Mouse (Mus musculus) liver, embryonic 16.5 days (tissue): ENCODE data around the gene Pon3. TPM values are rescaled to one million over a fixed set of nuclear protein-coding genes. Genes with fewer than 3 reads are reported as not detected.
A peak's percentile ranks its signal among the peaks of the same experiment; 100 is the strongest.

Experiments used
- ATAC-seq: fragments of 200-750 bp; cut with Nextera tagmentation; 2 replicates; pipeline ENCODE4 v1.8.0; 2017; ENCODE audit warnings: low read depth, mild to moderate bottlenecking, moderate number of reproducible peaks, moderate library complexity
- H3K27ac ChIP-seq: fragments of 300-500 bp; sonication (generic); 2 replicates; pipeline ENCODE4 v1.5.1; 2014; ENCODE audit warnings: mild to moderate bottlenecking, low read length
- H3K27me3 ChIP-seq: fragments of 300-500 bp; sonication (generic); 2 replicates; pipeline ENCODE4 v1.6.1; 2014; ENCODE audit warnings: low read depth, low read length, mixed read lengths; ENCODE audit not compliant: control insufficient read depth, insufficient read depth
- H3K36me3 ChIP-seq: fragments of 300-500 bp; sonication (generic); 2 replicates; pipeline ENCODE4 v1.6.1; 2014; ENCODE audit warnings: mild to moderate bottlenecking; ENCODE audit not compliant: control insufficient read depth, insufficient read depth
- H3K4me1 ChIP-seq: fragments of 300-500 bp; sonication (generic); 2 replicates; pipeline ENCODE4 v1.6.1; 2014; ENCODE audit warnings: low read depth, low read length, mixed read lengths; ENCODE audit not compliant: control insufficient read depth
- H3K4me2 ChIP-seq: fragments of 300-500 bp; sonication (generic); 2 replicates; pipeline ENCODE4 v1.6.1; 2014; ENCODE audit warnings: low read depth, low read length, mixed read lengths
- H3K4me3 ChIP-seq: fragments of 300-500 bp; sonication (generic); 2 replicates; pipeline ENCODE4 v1.5.1; 2014; ENCODE audit warnings: low read depth, mild to moderate bottlenecking, low read length
- H3K9ac ChIP-seq: fragments of 300-500 bp; sonication (generic); 2 replicates; pipeline ENCODE4 v1.6.1; 2014; ENCODE audit warnings: low read depth, low read length
- H3K9me3 ChIP-seq: fragments of 300-500 bp; sonication (generic); replicated peaks from 2 replicates; pipeline ENCODE4 v1.6.1; 2016; ENCODE audit warnings: low read length; ENCODE audit not compliant: control insufficient read depth
- WGBS: fragments of 180-500 bp; shearing (Covaris S2); extraction: QIAGEN DNeasy Blood & Tissue Kit; methylation state at CpG from one replicate; pipeline ENCODE4 v1.1.7; 2014; ENCODE audit not compliant: insufficient replicate concordance; 5-methylcytosine and 5-hydroxymethylcytosine counted together
- polyA plus RNA-seq: library from polyadenylated mRNA; unstranded; fragments of >200 nt; fragmentation: Nextera tagmentation; extraction: Ambion mirVana; gene quantifications from 2 replicates; pipeline ENCODE4 v1.2.1, GENCODE M21; 2015

Gene Pon3
- polyA plus RNA-seq, 1 experiment from 2014 or later, result 26.6 TPM

DNA sequence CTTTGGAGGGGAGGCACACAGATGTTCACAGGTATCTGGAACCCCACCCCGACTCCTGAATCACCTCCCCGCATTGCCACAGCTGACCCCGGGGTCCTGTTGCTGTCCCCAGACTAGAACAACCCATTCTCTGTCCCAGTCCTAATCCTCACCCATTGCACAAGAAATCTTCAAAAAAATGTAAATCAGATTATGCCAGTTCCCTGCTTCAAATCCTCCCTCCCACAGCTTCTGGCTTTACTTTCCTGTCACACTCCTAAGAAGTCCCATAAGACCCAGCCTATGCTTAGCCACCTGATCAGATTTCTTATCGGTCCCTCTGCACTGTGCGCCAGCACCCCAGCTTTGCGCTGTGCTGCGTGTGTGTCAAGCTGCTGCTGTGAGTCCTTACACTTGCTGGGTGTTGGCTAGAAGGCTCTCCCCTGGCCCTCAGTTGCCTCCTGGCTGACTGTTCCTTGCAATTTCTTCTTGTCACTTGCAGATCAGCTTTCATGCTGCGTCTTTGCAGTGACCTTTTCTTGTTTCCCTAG lies 56.6 kb downstream of the Pon3 start:
- Histone ChIP-seq H3K4me1 (peaks cover 9% of the 10 kb centered on the region), H3K36me3 (no peaks in the 10 kb centered on the region), H3K4me2 (no peak overlapping the region), H3K9ac (no peak overlapping the region), H3K4me3 (no peak overlapping the region), H3K9me3 (no peaks in the 10 kb centered on the region), H3K27ac (peak overlapping the region; percentile 50), H3K27me3 (no peaks in the 10 kb centered on the region)
- 0 out of 2 replicates have a peak, but pooled peaks have one; percentile 35 for ATAC-seq
- 77% methylated on average over 8 of the region's 8 CpGs for WGBS

DNA sequence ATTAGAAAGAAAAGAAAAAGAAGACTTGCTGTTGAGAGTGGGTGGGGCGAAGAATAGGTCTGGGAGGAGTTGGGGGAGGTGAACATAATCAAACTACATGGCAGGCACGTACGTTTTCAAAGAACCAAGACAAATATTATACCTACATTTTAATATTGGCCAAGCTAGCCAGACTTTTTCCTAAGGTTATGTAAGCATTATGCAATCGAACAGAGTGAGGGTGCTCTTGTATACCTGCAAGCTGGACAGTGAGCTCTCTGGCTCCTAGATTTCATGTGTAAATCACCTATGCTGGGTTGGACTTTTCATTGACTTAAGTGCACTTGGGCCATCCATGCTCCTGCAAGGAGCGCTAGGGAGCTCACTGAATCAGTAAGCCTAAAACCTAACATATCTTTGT lies 57.5 kb downstream of the Pon3 start:
- no peak overlapping the region for H3K27ac ChIP-seq
- H3K9ac ChIP-seq, result no peak overlapping the region
- H3K9me3 ChIP-seq, result no peaks in the 10 kb centered on the region
- H3K4me1 ChIP-seq, result peaks cover 9% of the 10 kb centered on the region
- no peaks in the 10 kb centered on the region for H3K27me3 ChIP-seq
- 69% methylated on average over 5 of the region's 5 CpGs for WGBS
- no peak overlapping the region for H3K4me2 ChIP-seq
- H3K4me3 ChIP-seq, result no peak overlapping the region
- ATAC-seq, result peak; percentile 65
- H3K36me3 ChIP-seq, result no peaks in the 10 kb centered on the region

DNA sequence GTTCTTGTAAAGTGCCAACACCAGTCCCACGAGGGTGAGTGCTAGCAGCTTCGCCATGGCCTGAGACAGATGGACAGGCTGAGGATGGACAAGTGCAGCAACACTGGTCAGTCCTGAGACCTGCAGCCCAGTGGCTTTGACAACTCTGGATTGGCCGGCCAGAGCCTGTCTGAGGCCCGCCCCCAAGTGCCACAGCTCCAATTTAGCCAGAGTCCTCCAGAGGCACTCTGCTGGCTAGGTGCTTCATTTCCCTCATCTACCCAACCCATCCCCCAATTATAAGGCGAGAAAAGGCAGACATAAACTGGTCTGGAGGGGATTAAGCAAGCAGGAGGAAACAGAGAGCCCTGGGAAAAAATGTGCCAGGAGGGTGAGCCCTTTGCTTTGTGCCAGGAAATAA lies 62.4 kb downstream of the Pon3 start, which contains the start of gene Pon1:
Pon1 (minus strand) TSS at position 254 of the 400 bp plus-strand sequence.
- H3K4me1 ChIP-seq, result no peaks in the 10 kb centered on the region; the same call in 1 of the 2 replicates
- H3K36me3 ChIP-seq, result no peaks in the 10 kb centered on the region
- H3K4me3 ChIP-seq, result no peak within 1 kb of the TSS
- no peaks in the 10 kb centered on the region for H3K9me3 ChIP-seq
- H3K27me3 ChIP-seq, result no peaks in the 10 kb centered on the region
- H3K27ac ChIP-seq, result no peak within 1 kb of the TSS; the same call in 1 of the 2 replicates
- 0 out of 2 replicates have a peak within 1 kb of the TSS, but pooled peaks have one; percentile 8 for H3K4me2 ChIP-seq
- WGBS, result 45% methylated on average over 5 of the region's 5 CpGs
- no peak for ATAC-seq
- no peak within 1 kb of the TSS; the same call in 1 of the 2 replicates for H3K9ac ChIP-seq

DNA sequence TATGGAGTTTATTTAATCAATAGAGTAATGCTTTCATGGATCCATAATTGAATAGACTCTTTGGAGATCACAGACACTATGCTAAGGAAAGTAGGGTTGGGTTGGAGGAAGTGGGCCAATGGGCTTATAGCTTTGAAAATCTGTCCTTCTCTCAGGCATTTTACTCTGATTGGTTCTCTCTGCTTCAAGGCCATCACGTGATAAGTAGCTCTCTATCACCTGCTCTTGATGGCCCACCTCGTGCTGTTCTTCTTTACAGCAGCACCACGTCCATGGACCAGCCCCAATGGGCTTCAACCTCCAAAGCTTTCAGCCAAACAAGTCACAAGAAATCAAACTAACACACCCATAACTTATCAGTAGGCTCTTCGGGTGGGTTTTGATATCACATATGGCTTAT lies 65.3 kb downstream of the Pon3 start:
- 48% methylated on average over 4 of the region's 4 CpGs for WGBS
- no peak overlapping the region for H3K9ac ChIP-seq
- no peak for ATAC-seq
- H3K36me3 ChIP-seq, result no peaks in the 10 kb centered on the region
- no peaks in the 10 kb centered on the region for H3K9me3 ChIP-seq
- no peak overlapping the region for H3K4me3 ChIP-seq
- H3K4me2 ChIP-seq, result no peak overlapping the region
- H3K27me3 ChIP-seq, result no peaks in the 10 kb centered on the region
- peaks cover 10% of the 10 kb centered on the region for H3K4me1 ChIP-seq
- no peak overlapping the region for H3K27ac ChIP-seq

DNA sequence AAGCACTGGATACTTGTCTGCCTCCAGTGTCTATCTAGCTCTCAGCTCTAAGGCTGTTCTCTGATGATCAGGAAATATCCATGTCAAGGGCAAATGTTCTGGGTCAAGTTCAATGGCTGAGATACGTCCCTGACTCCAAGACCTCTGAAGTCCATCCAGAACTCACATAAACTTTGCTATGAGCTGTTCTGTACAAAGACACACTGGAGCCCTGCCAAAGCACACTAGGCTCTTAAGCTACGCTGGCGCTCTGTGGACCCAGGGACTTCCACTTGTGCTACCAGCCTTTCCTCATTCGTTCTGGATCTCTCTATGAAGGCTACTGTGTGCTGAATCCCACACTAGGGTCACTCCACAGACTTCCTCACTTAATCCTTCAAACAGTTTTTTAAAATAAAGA lies 66.6 kb downstream of the Pon3 start:
- H3K27ac ChIP-seq, result peak overlapping the region; percentile 79

DNA sequence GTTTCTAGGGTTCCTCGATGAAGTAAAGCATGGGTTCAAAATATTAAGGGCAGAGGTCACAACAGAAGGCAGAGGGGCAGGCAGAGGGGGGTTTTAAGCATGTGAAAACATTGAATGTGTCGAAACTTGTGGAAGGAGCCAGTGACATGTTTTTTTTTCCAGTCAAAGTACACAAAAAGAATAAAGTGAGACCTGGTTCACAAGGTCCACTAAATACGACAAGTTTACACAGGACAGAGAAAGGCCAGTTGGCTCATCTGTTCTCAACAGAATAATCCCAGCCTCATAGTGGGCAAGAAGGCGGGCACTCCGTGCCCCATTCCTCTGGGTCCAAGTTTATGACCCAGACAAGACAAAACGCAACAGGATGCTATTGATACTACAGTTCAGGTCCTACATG lies 67.1 kb downstream of the Pon3 start:
- H3K36me3 ChIP-seq, result no peaks in the 10 kb centered on the region
- WGBS, result 56% methylated on average over 6 of the region's 6 CpGs
- no peak overlapping the region for H3K4me2 ChIP-seq

More for the DNA sequence above, 66.6 kb downstream of the Pon3 start:
- H3K4me2 ChIP-seq, result no peak overlapping the region
- no peaks in the 10 kb centered on the region for H3K9me3 ChIP-seq
- H3K4me1 ChIP-seq, result peaks cover 11% of the 10 kb centered on the region
- peak; percentile 60 for ATAC-seq
- H3K4me3 ChIP-seq, result no peak overlapping the region
- 63% methylated on average over 4 of the region's 4 CpGs for WGBS
- H3K27me3 ChIP-seq, result no peaks in the 10 kb centered on the region
- no peaks in the 10 kb centered on the region for H3K36me3 ChIP-seq
- no peak overlapping the region for H3K9ac ChIP-seq

DNA sequence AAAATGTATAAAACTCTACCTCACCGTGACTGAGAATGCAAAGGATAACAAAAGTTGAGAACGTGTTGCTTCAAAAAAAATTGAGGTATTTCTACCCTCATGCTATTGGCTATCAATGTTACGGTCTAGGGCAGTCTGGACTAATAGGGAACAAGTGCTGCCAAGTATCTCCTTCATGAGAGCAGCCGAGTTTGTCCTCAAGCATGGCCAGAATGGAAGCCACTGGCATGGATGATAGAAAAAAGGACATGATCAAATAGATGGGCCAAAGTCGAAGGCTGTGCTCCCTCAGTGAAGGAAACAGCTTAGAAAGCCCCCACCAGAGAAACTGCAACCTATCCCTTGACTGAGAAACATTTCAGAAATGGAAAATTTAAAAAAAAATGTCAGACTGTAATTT lies 68.0 kb downstream of the Pon3 start:
- H3K27me3 ChIP-seq, result no peaks in the 10 kb centered on the region
- H3K4me1 ChIP-seq, result peaks cover 11% of the 10 kb centered on the region
- H3K4me3 ChIP-seq, result no peak overlapping the region
- WGBS, result 67% methylated on average over 5 of the region's 5 CpGs
- no peak overlapping the region for H3K4me2 ChIP-seq
- no peaks in the 10 kb centered on the region for H3K9me3 ChIP-seq
- H3K27ac ChIP-seq, result no peak overlapping the region
- no peak overlapping the region for H3K9ac ChIP-seq
- no peaks in the 10 kb centered on the region for H3K36me3 ChIP-seq
- no peak for ATAC-seq

More for the DNA sequence above, 67.1 kb downstream of the Pon3 start:
- Histone ChIP-seq H3K27me3 (no peaks in the 10 kb centered on the region), H3K4me1 (peaks cover 11% of the 10 kb centered on the region), H3K4me3 (no peak overlapping the region), H3K9me3 (no peaks in the 10 kb centered on the region), H3K27ac (peak overlapping the region; percentile 79), H3K9ac (no peak overlapping the region)
- peak; percentile 57 for ATAC-seq

DNA sequence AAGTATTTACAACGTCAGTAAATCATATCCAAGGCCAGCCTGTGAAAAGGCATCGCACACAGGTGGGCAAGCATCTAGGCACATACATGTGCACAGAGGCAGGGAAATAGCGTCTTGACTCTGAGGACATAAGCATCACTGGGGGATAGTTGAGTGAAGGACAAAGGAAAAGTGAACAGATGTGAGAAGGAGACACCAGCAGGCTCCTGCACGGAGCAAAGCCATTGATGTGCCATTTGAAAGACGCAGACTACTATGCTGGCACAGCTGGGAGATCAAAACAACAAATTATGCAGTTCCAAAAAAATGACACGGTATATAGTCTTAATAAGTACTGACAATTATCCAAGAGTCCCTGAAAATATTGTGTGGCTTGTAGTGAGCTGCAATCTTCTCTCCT lies 68.5 kb downstream of the Pon3 start:
- Histone ChIP-seq H3K36me3 (no peaks in the 10 kb centered on the region), H3K4me1 (peaks cover 11% of the 10 kb centered on the region), H3K27ac (no peak overlapping the region), H3K4me3 (no peak overlapping the region), H3K4me2 (no peak overlapping the region), H3K9ac (no peak overlapping the region), H3K27me3 (no peaks in the 10 kb centered on the region), H3K9me3 (no peaks in the 10 kb centered on the region)
- 77% methylated on average over 6 of the region's 6 CpGs for WGBS
- no peak for ATAC-seq

DNA sequence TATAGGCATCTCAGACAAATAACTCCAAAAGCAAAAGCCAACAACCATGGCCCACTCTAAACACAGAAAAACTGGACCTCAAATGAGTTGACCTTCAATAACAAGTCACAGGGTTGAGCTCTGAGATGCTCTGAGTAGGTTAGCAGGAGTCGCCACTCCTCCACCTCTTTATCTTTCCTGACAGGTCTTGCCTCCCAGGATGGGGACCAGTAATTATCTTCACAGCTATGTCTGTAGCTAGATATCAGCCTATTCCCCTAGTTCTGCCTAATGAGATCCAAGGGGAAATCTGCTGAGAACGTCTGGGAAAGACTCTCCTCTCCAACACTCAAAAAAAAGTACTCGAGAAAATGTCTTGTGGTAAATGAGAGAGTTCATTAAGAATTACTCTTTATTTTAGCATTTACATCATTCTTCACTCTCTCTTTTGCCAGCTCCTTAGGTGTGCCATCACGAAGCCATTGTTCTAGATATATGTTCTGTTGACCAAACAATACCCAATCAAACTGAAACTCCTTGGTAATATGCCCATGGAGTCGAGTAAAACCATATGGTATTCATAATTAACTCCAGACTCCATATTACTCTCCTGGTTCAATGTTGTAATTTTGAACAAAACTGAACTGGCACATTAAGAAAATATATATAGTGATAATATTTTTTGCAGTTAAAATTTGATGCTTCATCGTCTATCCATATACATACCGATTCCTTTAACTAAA lies 69.7 kb downstream of the Pon3 start:
- peak overlapping the region; percentile 37 for H3K27ac ChIP-seq
- no peaks in the 10 kb centered on the region for H3K27me3 ChIP-seq

More for the DNA sequence above, 69.7 kb downstream of the Pon3 start:
- H3K4me1 ChIP-seq, result peaks cover 11% of the 10 kb centered on the region
- 55% methylated on average over 7 of the region's 7 CpGs for WGBS
- H3K9me3 ChIP-seq, result no peaks in the 10 kb centered on the region
- no peaks in the 10 kb centered on the region for H3K36me3 ChIP-seq
- H3K4me2 ChIP-seq, result peak overlapping the region; percentile 27; the same call in 1 of the 2 replicates
- no peak overlapping the region for H3K9ac ChIP-seq
- H3K4me3 ChIP-seq, result no peak overlapping the region
- peak; percentile 93 for ATAC-seq
